Mouse (Mus musculus): ENCODE data around the gene Olfr545. TPM values are rescaled to one million over a fixed set of nuclear protein-coding genes. Genes with fewer than 3 reads are reported as not detected.

Gene Olfr545
- polyA plus RNA-seq, 1 experiment from 2014 or later: not detected

DNA sequence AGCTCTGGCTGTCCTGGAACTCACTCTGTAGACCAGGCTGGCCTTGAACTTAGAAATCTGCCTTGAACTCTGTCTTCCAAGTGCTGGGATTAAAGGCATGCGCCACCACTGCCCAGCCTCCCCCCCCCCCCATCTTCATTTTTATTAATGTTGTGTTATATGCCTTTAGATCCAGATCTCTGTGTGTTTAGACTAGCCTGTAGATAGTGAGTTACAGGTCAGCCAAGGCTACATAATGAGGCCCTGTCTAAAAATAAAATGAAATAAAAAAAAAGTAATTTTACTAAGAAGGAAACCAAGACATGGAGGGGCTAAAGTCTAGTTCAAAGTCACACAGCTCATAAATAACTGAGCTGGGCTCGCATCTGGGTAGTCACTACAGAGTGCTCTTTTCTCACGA lies 20.4 kb downstream of the Olfr545 start:
- WGBS (ENCODE audit: insufficient replicate concordance): 70% methylated on average over 3 of the region's 3 CpGs

GRCm38 (mm10) chr7:102478425-102478824 lies 20.9 kb downstream of the Olfr545 start:
- 0 out of 2 replicates have a peak, but pooled peaks have one; percentile 21 for ATAC-seq (ENCODE audit: low read depth)
- no peak overlapping the region for H3K4me3 ChIP-seq (replicated peaks)
- DNase-seq: no peak
- peaks cover 14% of the 10 kb centered on the region for H3K4me1 ChIP-seq (replicated peaks)
- WGBS (ENCODE audit: insufficient replicate concordance): 70% methylated on average over 4 of the region's 4 CpGs
- H3K4me2 ChIP-seq: no peak overlapping the region
- no peak overlapping the region for H3K9ac ChIP-seq
- H3K27me3 ChIP-seq: no peaks in the 10 kb centered on the region
- H3K36me3 ChIP-seq: 0 out of 2 replicates have a peak, but pooled peaks cover 3% of the 10 kb centered on the region
- no peak overlapping the region for H3K27ac ChIP-seq
- no peaks in the 10 kb centered on the region for H3K9me3 ChIP-seq (replicated peaks)

More for the DNA sequence above, 20.4 kb downstream of the Olfr545 start:
- Histone ChIP-seq H3K4me1 (replicated peaks) (peaks cover 19% of the 10 kb centered on the region), H3K4me3 (replicated peaks) (no peak overlapping the region), H3K27me3 (no peaks in the 10 kb centered on the region), H3K27ac (no peak overlapping the region), H3K36me3 (0 out of 2 replicates have a peak, but pooled peaks cover 3% of the 10 kb centered on the region), H3K4me2 (no peak overlapping the region), H3K9me3 (replicated peaks) (no peaks in the 10 kb centered on the region), H3K9ac (no peak overlapping the region)
- DNase-seq (no peak), ATAC-seq (ENCODE audit: low read depth) (no peak)

DNA sequence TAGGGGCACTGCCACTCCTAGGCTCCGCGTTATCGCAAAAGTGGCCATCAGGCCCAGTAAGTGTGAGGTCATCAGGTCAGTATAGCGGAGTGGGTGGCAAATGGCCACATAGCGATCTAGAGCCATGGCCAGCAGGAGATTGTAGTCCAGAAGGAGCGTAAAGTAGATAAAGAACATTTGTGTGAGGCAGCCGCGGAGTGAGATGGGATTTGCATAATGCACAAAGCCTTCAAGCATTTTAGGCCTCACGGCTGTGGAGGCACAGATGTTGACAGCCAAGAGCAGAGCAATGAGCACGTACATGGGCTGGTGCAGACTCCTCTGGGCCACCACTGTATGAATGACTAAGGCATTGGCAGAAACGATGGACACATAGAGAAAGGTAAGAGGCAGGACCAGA lies 22.0 kb downstream of the Olfr545 start:
- H3K36me3 ChIP-seq: 0 out of 2 replicates have a peak, but pooled peaks cover 3% of the 10 kb centered on the region
- 80% methylated on average over 11 of the region's 11 CpGs for WGBS (ENCODE audit: insufficient replicate concordance)
- ATAC-seq (ENCODE audit: low read depth): no peak
- DNase-seq: no peak
- no peak overlapping the region for H3K4me2 ChIP-seq
- no peaks in the 10 kb centered on the region for H3K27me3 ChIP-seq
- no peak overlapping the region for H3K27ac ChIP-seq
- H3K9me3 ChIP-seq (replicated peaks): no peaks in the 10 kb centered on the region
- no peak overlapping the region for H3K4me3 ChIP-seq (replicated peaks)
- 0 out of 2 replicates have a peak, but pooled peaks cover 6% of the 10 kb centered on the region for H3K4me1 ChIP-seq (replicated peaks)
- no peak overlapping the region for H3K9ac ChIP-seq

DNA sequence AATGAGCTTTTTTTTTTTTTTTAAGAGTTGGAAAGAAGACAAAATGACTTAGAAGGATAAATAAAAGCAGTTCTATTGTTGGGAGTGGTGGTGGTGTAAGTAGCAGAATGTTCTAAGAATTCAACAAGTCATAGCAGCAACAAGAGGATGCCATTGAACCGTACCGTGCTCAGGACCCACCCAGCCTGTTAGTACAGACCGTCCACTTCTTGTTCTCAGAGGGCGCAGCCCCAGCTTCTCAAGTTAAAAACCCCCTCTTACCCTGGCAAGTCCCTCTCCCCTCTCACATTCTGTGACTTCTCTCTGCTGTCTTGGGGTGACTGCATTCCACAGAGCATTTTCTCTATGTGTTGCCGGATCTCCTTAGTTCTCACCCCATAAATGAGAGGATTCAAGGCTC lies 22.8 kb downstream of the Olfr545 start:
- Histone ChIP-seq H3K27me3 (no peaks in the 10 kb centered on the region), H3K4me3 (replicated peaks) (no peak overlapping the region), H3K9ac (no peak overlapping the region), H3K4me1 (replicated peaks) (0 out of 2 replicates have a peak, but pooled peaks cover 6% of the 10 kb centered on the region), H3K4me2 (no peak overlapping the region), H3K36me3 (0 out of 2 replicates have a peak, but pooled peaks cover 3% of the 10 kb centered on the region), H3K27ac (no peak overlapping the region), H3K9me3 (replicated peaks) (no peaks in the 10 kb centered on the region)
- no peak for DNase-seq
- WGBS (ENCODE audit: insufficient replicate concordance): 86% methylated on average over 5 of the region's 5 CpGs
- no peak for ATAC-seq (ENCODE audit: low read depth)

DNA sequence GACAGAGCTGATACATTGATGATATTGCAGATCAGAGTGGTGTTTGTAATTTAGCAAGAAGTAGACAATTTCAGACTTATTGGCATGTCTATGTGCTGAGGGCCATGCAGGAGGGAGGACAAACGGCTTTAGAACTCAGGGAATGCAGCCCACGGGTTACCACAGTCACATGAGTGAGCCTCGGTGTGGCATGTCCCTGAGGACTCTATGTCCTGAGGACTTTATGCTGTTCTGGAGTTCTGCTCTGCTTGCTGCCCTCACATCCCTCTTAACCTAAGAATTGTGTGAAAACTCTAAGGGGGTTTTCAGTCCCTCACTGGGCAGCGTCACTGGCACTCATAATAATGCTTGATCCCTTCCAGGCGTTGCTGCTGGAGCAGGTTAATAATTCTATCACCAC lies 26.7 kb downstream of the Olfr545 start:
- DNase-seq (no peak), ATAC-seq (ENCODE audit: low read depth) (no peak)
- Histone ChIP-seq H3K4me1 (replicated peaks) (no peaks in the 10 kb centered on the region), H3K27ac (no peak overlapping the region), H3K36me3 (peaks cover 41% of the 10 kb centered on the region), H3K4me3 (replicated peaks) (no peak overlapping the region), H3K4me2 (no peak overlapping the region), H3K9ac (no peak overlapping the region), H3K27me3 (no peaks in the 10 kb centered on the region), H3K9me3 (replicated peaks) (no peaks in the 10 kb centered on the region)
- 62% methylated on average over 5 of the region's 5 CpGs for WGBS (ENCODE audit: insufficient replicate concordance)

DNA sequence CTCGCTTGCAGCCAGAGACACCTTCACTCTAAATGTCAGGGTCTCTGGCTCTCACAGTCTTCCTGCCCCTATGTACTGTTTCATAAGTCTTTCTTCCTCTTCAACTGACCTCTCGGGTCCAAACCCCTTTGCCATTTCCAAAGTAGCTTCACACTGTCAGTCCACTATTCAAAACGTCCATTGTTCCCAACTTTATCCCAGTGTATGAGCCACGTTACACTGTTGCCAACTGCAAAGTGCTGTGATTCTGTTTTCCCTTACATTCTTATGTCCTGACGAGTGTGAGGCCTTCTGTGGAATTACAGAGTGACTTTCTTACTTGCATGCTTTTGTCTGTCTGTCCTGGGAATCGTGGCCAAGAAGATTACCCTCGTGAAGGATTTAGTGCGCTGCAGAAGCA lies 31.8 kb downstream of the Olfr545 start:
- H3K4me1 ChIP-seq (replicated peaks): no peaks in the 10 kb centered on the region
- H3K4me3 ChIP-seq (replicated peaks): no peak overlapping the region
- H3K36me3 ChIP-seq: peaks cover 88% of the 10 kb centered on the region
- no peaks in the 10 kb centered on the region for H3K27me3 ChIP-seq
- DNase-seq (no peak), ATAC-seq (ENCODE audit: low read depth) (no peak)
- 88% methylated on average over 8 of the region's 8 CpGs for WGBS (ENCODE audit: insufficient replicate concordance)
- H3K27ac ChIP-seq: no peak overlapping the region
- no peak overlapping the region for H3K9ac ChIP-seq
- no peak overlapping the region for H3K4me2 ChIP-seq
- H3K9me3 ChIP-seq (replicated peaks): no peaks in the 10 kb centered on the region

GRCm38 (mm10) chr7:102458618-102459380 lies 40.6 kb downstream of the Olfr545 start:
- peaks cover 97% of the 10 kb centered on the region for H3K36me3 ChIP-seq
- 84% methylated on average over 5 of the region's 5 CpGs for WGBS (ENCODE audit: insufficient replicate concordance)
- no peak overlapping the region for H3K9ac ChIP-seq
- no peaks in the 10 kb centered on the region for H3K9me3 ChIP-seq (replicated peaks)
- no peak overlapping the region for H3K4me2 ChIP-seq
- no peak overlapping the region for H3K27ac ChIP-seq
- ATAC-seq (ENCODE audit: low read depth): no peak
- H3K27me3 ChIP-seq: no peaks in the 10 kb centered on the region
- no peak for DNase-seq
- no peak overlapping the region for H3K4me3 ChIP-seq (replicated peaks)
- H3K4me1 ChIP-seq (replicated peaks): 0 out of 2 replicates have a peak, but pooled peaks cover 2% of the 10 kb centered on the region

GRCm38 (mm10) chr7:102446438-102446837 lies 52.9 kb downstream of the Olfr545 start:
- H3K4me1 ChIP-seq (replicated peaks): peaks cover 22% of the 10 kb centered on the region
- DNase-seq (no peak), ATAC-seq (ENCODE audit: low read depth) (no peak)
- H3K9me3 ChIP-seq (replicated peaks): no peaks in the 10 kb centered on the region
- H3K36me3 ChIP-seq: peaks cover 70% of the 10 kb centered on the region
- H3K27me3 ChIP-seq: no peaks in the 10 kb centered on the region
- whole genome bisulfite sequencing (ENCODE audit: insufficient replicate concordance): 94% methylated on average over 9 of the region's 9 CpGs
- no peak overlapping the region for H3K4me2 ChIP-seq
- no peak overlapping the region for H3K4me3 ChIP-seq (replicated peaks)
- no peak overlapping the region for H3K27ac ChIP-seq
- H3K9ac ChIP-seq: no peak overlapping the region

- peak; percentile 77 for ATAC-seq (ENCODE audit: low read depth)
- peak overlapping the region; percentile 92 for H3K4me2 ChIP-seq
- 21% methylated on average over 2 of the region's 2 CpGs for WGBS (ENCODE audit: insufficient replicate concordance)
These were observed 55.1 kb downstream of the Olfr545 start for GRCm38 (mm10) chr7:102444301-102444700.

DNA sequence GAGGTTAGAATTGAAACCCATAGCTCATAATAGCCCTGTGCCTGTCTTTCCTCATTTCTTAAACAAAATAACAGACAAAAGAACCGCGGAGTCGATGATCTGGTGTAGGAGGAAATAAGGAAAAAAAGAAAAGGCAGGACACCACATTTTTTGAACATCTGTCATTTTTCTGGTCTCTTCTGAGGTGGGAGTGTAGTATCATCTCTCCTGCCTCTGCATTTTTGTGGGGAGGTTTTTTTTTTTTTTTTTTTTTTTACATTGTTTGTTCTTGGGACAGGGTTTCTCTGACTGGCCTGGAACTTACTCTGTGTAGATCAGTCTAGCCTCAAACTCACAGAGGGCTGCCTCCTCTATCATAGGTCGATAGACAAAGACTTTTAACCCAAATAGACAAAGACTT lies 56.9 kb downstream of the Olfr545 start:
- peak overlapping the region; percentile 94 for H3K27ac ChIP-seq
- DNase-seq (no peak), ATAC-seq (ENCODE audit: low read depth) (no peak)
- H3K4me3 ChIP-seq (replicated peaks): peak overlapping the region; percentile 86
- peaks cover 29% of the 10 kb centered on the region for H3K4me1 ChIP-seq (replicated peaks)
- peak overlapping the region; percentile 96 for H3K9ac ChIP-seq
- H3K4me2 ChIP-seq: peak overlapping the region; percentile 92
- H3K36me3 ChIP-seq: peaks cover 33% of the 10 kb centered on the region
- H3K27me3 ChIP-seq: no peaks in the 10 kb centered on the region
- 1% methylated on average over 4 of the region's 4 CpGs for WGBS (ENCODE audit: insufficient replicate concordance)
- H3K9me3 ChIP-seq (replicated peaks): no peaks in the 10 kb centered on the region

More at GRCm38 (mm10) chr7:102444301-102444700, 55.1 kb downstream of the Olfr545 start:
- H3K36me3 ChIP-seq: peaks cover 49% of the 10 kb centered on the region
- H3K4me3 ChIP-seq (replicated peaks): peak overlapping the region; percentile 86
- peak; percentile 64 for DNase-seq
- no peaks in the 10 kb centered on the region for H3K27me3 ChIP-seq
- H3K9me3 ChIP-seq (replicated peaks): no peaks in the 10 kb centered on the region
- H3K27ac ChIP-seq: peak overlapping the region; percentile 94
- H3K9ac ChIP-seq: peak overlapping the region; percentile 80
- H3K4me1 ChIP-seq (replicated peaks): peaks cover 29% of the 10 kb centered on the region

GRCm38 (mm10) chr7:102441657-102442391 lies 57.5 kb downstream of the Olfr545 start, which contains the start of gene Rrm1:
Rrm1 (plus strand) TSS chr7:102441695.
- under 1% methylated on average over 56 of the region's 56 CpGs for WGBS (ENCODE audit: insufficient replicate concordance)
- H3K4me1 ChIP-seq (replicated peaks): peaks cover 29% of the 10 kb centered on the region
- peak within 1 kb of the TSS; percentile 96 for H3K9ac ChIP-seq
- H3K4me2 ChIP-seq: peak within 1 kb of the TSS; percentile 92
- peak within 1 kb of the TSS; percentile 86 for H3K4me3 ChIP-seq (replicated peaks)
- no peaks in the 10 kb centered on the region for H3K27me3 ChIP-seq
- H3K36me3 ChIP-seq: peaks cover 28% of the 10 kb centered on the region
- ATAC-seq (ENCODE audit: low read depth) (peak; percentile 90), DNase-seq (peak; percentile 93)
- peak within 1 kb of the TSS; percentile 94 for H3K27ac ChIP-seq
- H3K9me3 ChIP-seq (replicated peaks): no peaks in the 10 kb centered on the region

Measured in liver, embryonic 13.5 days (tissue).